Mouse (Mus musculus) CH12.LX (cell line): Measurements from ENCODE around the gene Dnah7a.
"Not testable (repeated sequence)": the region's sequence is repeated elsewhere in the genome, so short reads cannot be mapped to it uniquely, and the experiment has no call there.

Experiments
- CTCF ChIP-seq, 2 experiments: IDR thresholded peaks in 1 of 2; conservative IDR thresholded peaks in 1 of 2; 2 replicates each; pipeline ENCODE4 v1.5.1; 2011 to 2012; ENCODE audit warnings: low read depth in 2 of 2, low read length in 2 of 2, improper control_type of control experiment in 1 of 2, inconsistent platforms in 1 of 2, mild to moderate bottlenecking in 1 of 2, moderate library complexity in 1 of 2
- E2F4 ChIP-seq: IDR thresholded peaks from 2 replicates; pipeline ENCODE4 v1.6.1; 2011; ENCODE audit warnings: low read depth, low read length, improper control_type of control experiment; ENCODE audit not compliant: insufficient replicate concordance
- EP300 ChIP-seq: IDR thresholded peaks from 2 replicates; pipeline ENCODE4 v1.6.1; 2011; ENCODE audit warnings: low read length, improper control_type of control experiment
- IRF4 ChIP-seq: IDR thresholded peaks from 2 replicates; pipeline ENCODE4 v1.6.1; 2014; ENCODE audit warnings: low read depth, mild to moderate bottlenecking, inconsistent platforms, low read length, improper control_type of control experiment
- JUND ChIP-seq: conservative IDR thresholded peaks from 2 replicates; pipeline ENCODE4 v1.6.1; 2011; ENCODE audit warnings: low read depth, low read length, improper control_type of control experiment
- MAFK ChIP-seq: IDR thresholded peaks from 2 replicates; pipeline ENCODE4 v1.6.1; 2011; ENCODE audit warnings: low read length, improper control_type of control experiment; ENCODE audit not compliant: insufficient replicate concordance
- POLR2A ChIP-seq: IDR thresholded peaks from 2 replicates; pipeline ENCODE4 v1.6.1; 2011; ENCODE audit warnings: low read depth, mild to moderate bottlenecking, improper control_type of control experiment, low read length
- TCF12 ChIP-seq: IDR thresholded peaks from 2 replicates; pipeline ENCODE4 v1.6.1; 2014; ENCODE audit warnings: low read depth, mild to moderate bottlenecking, inconsistent platforms, low read length, improper control_type of control experiment
- USF1 ChIP-seq: IDR thresholded peaks from 2 replicates; pipeline ENCODE4 v1.6.1; 2014; ENCODE audit warnings: low read depth, mild to moderate bottlenecking, inconsistent platforms, low read length, improper control_type of control experiment
- ZMIZ1 ChIP-seq: IDR thresholded peaks from 2 replicates; pipeline ENCODE4 v1.6.1; 2012; ENCODE audit warnings: low read depth, mild to moderate bottlenecking, inconsistent platforms, low read length, improper control_type of control experiment
- ZNF384 ChIP-seq: IDR thresholded peaks from 2 replicates; pipeline ENCODE4 v1.6.1; 2012; ENCODE audit warnings: low read depth, low read length, improper control_type of control experiment, inconsistent platforms

GRCm38 (mm10) chr1:53557918-53558317 is 148.7 kb downstream of the Dnah7a start:
- not testable (repeated sequence) for TF ChIP-seq EP300; MAFK; ZMIZ1; USF1; TCF12; JUND; CTCF (conservative IDR thresholded peaks at IDR 0.05 in 1 of 2, IDR thresholded peaks at IDR 0.05 in 1 of 2; ENCODE audit: low read depth in 2 of 2, low read length in 2 of 2); IRF4; E2F4; POLR2A; ZNF384
